In genomic region chr14:12575105-12575504, GRCm38 (mm10) we compare ENCODE assay signal across 9 mouse cellular contexts.
DNase-seq lines count a peak whose midpoint lies in the region; ATAC-seq and TF ChIP-seq lines count a peak whose summit lies in the region.
"Had no signal": no experiment of that assay in that cellular context is flagged by ENCODE, and none has a peak within 500 bp of the region (broad histone marks: within the 10 kb centered on the region; RNA-seq: fewer than 3 reads in every experiment).

No protein-coding gene starts in this region.

- H3K27me3 ChIP-seq in kidney, adult 2 months (replicated peaks; ENCODE audit: control insufficient read depth, insufficient read depth, low read length) = no peaks in the 10 kb centered on the region
- no peaks in the 10 kb centered on the region for H3K27me3 ChIP-seq in limb, embryonic 10.5 days (ENCODE audit: low read depth, poor library complexity, severe bottlenecking)
- H3K27me3 ChIP-seq: embryonic facial prominence, embryonic 12.5 days had no signal

- H3K9me3 ChIP-seq in limb, embryonic 10.5 days (replicated peaks) = no peaks in the 10 kb centered on the region
- H3K9me3 ChIP-seq: embryonic facial prominence, embryonic 12.5 days had no signal

- ATAC-seq in megakaryocyte, adult 5-6 weeks (ENCODE audit: poor library complexity, severe bottlenecking) = no peak

- no peak overlapping the region for H3K4me3 ChIP-seq in kidney, adult 2 months (ENCODE audit: insufficient read depth, low read depth, low read length)
- no peak overlapping the region for H3K4me3 ChIP-seq in limb, embryonic 10.5 days
- H3K4me3 ChIP-seq: embryonic facial prominence, embryonic 12.5 days had no signal

- H3K27ac ChIP-seq in kidney, adult 2 months (ENCODE audit: insufficient read depth, low read depth, low read length) = no peak overlapping the region
- H3K27ac ChIP-seq in limb, embryonic 10.5 days = no peak overlapping the region
- H3K27ac ChIP-seq: embryonic facial prominence, embryonic 12.5 days had no signal

- no peaks in the 10 kb centered on the region for H3K4me1 ChIP-seq in kidney, adult 2 months (ENCODE audit: control insufficient read depth, insufficient read depth, low read length)
- H3K4me1 ChIP-seq in limb, embryonic 10.5 days = no peaks in the 10 kb centered on the region
- H3K4me1 ChIP-seq: embryonic facial prominence, embryonic 12.5 days had no signal

- no peak for TF ChIP-seq POLR2A in kidney, adult 2 months (IDR thresholded peaks at IDR 0.05; ENCODE audit: low read depth, low read length)

- DNase-seq in kidney, adult 2 months = peak; percentile 33
- no peak for DNase-seq in kidney, adult 11 months
- peak; percentile 68 for DNase-seq in Muller cell, postnatal 12 days (ENCODE audit: inconsistent ontology term)
- DNase-seq in cerebellum, postnatal 14 days = peak; percentile 77
- peak; percentile 52 for DNase-seq in heart, postnatal 4 days
- DNase-seq in limb, embryonic 10.5 days (ENCODE audit: low spot score) = peak; percentile 50
- peak; percentile 59 for DNase-seq in retina, postnatal 7 days (ENCODE audit: low read depth, low spot score)

- no peaks in the 10 kb centered on the region for H3K36me3 ChIP-seq in kidney, adult 2 months (ENCODE audit: control insufficient read depth, insufficient read depth, low read length)
- H3K36me3 ChIP-seq in limb, embryonic 10.5 days = no peaks in the 10 kb centered on the region
- H3K36me3 ChIP-seq: embryonic facial prominence, embryonic 12.5 days had no signal

- TF ChIP-seq CTCF in kidney, adult 2 months (conservative IDR thresholded peaks at IDR 0.05; ENCODE audit: insufficient read depth, insufficient read length, low read depth, low read length) = peak; percentile 69

- WGBS in kidney, adult 2 months = 19% methylated on average over 3 of the region's 3 CpGs
- 31% methylated on average over 3 of the region's 3 CpGs for WGBS in limb, embryonic 10.5 days
